Mouse (Mus musculus) CH12.LX (cell line): ENCODE measurements at regions not wholly inside any gene's neighbourhood (a gene's known extent, or its start where the extent isn't known, plus 50 kb on each side); places are given as distances from the start of the nearest gene placed in this dataset.

Experiments
- CTCF ChIP-seq, 2 experiments: IDR thresholded peaks in 1 of 2; conservative IDR thresholded peaks in 1 of 2; 2 replicates each; pipeline ENCODE4 v1.5.1; 2011 to 2012; ENCODE audit warnings: low read depth in 2 of 2, low read length in 2 of 2, improper control_type of control experiment in 1 of 2, inconsistent platforms in 1 of 2, mild to moderate bottlenecking in 1 of 2, moderate library complexity in 1 of 2
- E2F4 ChIP-seq: IDR thresholded peaks from 2 replicates; pipeline ENCODE4 v1.6.1; 2011; ENCODE audit warnings: low read depth, low read length, improper control_type of control experiment; ENCODE audit not compliant: insufficient replicate concordance
- ELF1 ChIP-seq: IDR thresholded peaks from 2 replicates; pipeline ENCODE4 v1.6.1; 2014; ENCODE audit warnings: low read depth, mild to moderate bottlenecking, inconsistent platforms, low read length, improper control_type of control experiment
- EP300 ChIP-seq: IDR thresholded peaks from 2 replicates; pipeline ENCODE4 v1.6.1; 2011; ENCODE audit warnings: low read length, improper control_type of control experiment
- MAX ChIP-seq: IDR thresholded peaks from 2 replicates; pipeline ENCODE4 v1.6.1; 2011; ENCODE audit warnings: low read length, improper control_type of control experiment
- NELFE ChIP-seq: IDR thresholded peaks from 2 replicates; pipeline ENCODE4 v1.6.1; 2011; ENCODE audit warnings: low read depth, low read length, improper control_type of control experiment
- POLR2A ChIP-seq: IDR thresholded peaks from 2 replicates; pipeline ENCODE4 v1.6.1; 2011; ENCODE audit warnings: low read depth, mild to moderate bottlenecking, improper control_type of control experiment, low read length
- TCF12 ChIP-seq: IDR thresholded peaks from 2 replicates; pipeline ENCODE4 v1.6.1; 2014; ENCODE audit warnings: low read depth, mild to moderate bottlenecking, inconsistent platforms, low read length, improper control_type of control experiment

- TF ChIP-seq CTCF (conservative IDR thresholded peaks at IDR 0.05 in 1 of 2, IDR thresholded peaks at IDR 0.05 in 1 of 2; ENCODE audit: low read depth in 2 of 2, low read length in 2 of 2) (no peak), NELFE (no peak), ELF1 (no peak), POLR2A (no peak), TCF12 (no peak), MAX (no peak), EP300 (no peak), E2F4 (no peak)
Observed at GRCm38 (mm10) chr7:36504010-36504875, 193.7 kb upstream of the Tshz3 start.
